Mouse (Mus musculus) small intestine, adult 2 months (tissue): Measurements from ENCODE around the gene Fzr1. TPM values are rescaled to one million over a fixed set of nuclear protein-coding genes. Genes with fewer than 3 reads are reported as not detected.

Experiments
- H3K27ac ChIP-seq: fragments of 200-500 bp; 2 replicates; pipeline ENCODE4 v1.5.1; 2012; ENCODE audit warnings: low read depth, low read length, control low read depth, inconsistent platforms; ENCODE audit not compliant: insufficient read depth
- H3K27me3 ChIP-seq: fragments of 200-500 bp; 2 replicates; pipeline ENCODE4 v1.6.1; 2012; ENCODE audit warnings: mild to moderate bottlenecking, moderate library complexity, low read length, inconsistent platforms; ENCODE audit not compliant: control insufficient read depth, insufficient read depth
- H3K36me3 ChIP-seq: fragments of 200-500 bp; 2 replicates; pipeline ENCODE4 v1.6.1; 2012; ENCODE audit warnings: mild to moderate bottlenecking, low read length, control low read depth, inconsistent platforms; ENCODE audit not compliant: control insufficient read depth, insufficient read depth
- H3K4me1 ChIP-seq: fragments of 200-500 bp; 2 replicates; pipeline ENCODE4 v1.6.1; 2012; ENCODE audit warnings: low read length, inconsistent platforms, mixed read lengths; ENCODE audit not compliant: control insufficient read depth, insufficient read depth, insufficient read length
- H3K4me3 ChIP-seq: fragments of 200-500 bp; 2 replicates; pipeline ENCODE4 v1.5.1; 2012; ENCODE audit warnings: low read depth, mild to moderate bottlenecking, control low read depth, inconsistent platforms, low read length, moderate library complexity
- CTCF ChIP-seq: fragments of 200-500 bp; IDR thresholded peaks from 2 replicates; pipeline ENCODE4 v1.5.1; 2012; ENCODE audit warnings: low read depth, mild to moderate bottlenecking, control low read depth, inconsistent platforms, low read length, moderate library complexity, mixed read lengths; ENCODE audit not compliant: insufficient replicate concordance, insufficient read length; ENCODE audit errors: extremely low read depth
- POLR2A ChIP-seq: fragments of 200-500 bp; IDR thresholded peaks from 2 replicates; pipeline ENCODE4 v1.6.1; 2012; ENCODE audit warnings: low read depth, mild to moderate bottlenecking, control low read depth, inconsistent platforms, low read length, moderate library complexity
- WGBS: fragments of 180-500 bp; shearing (Covaris S2); methylation state at CpG from one replicate; pipeline ENCODE4 v1.1.7; 2018; 5-methylcytosine and 5-hydroxymethylcytosine counted together
- polyA plus RNA-seq: library from polyadenylated mRNA; depleted of rRNA; stranded (reverse); fragments of >200 nt; gene quantifications from 2 replicates; pipeline ENCODE4 v1.2.3, GENCODE M21; 2012

The Fzr1 gene
- polyA plus RNA-seq, 1 experiment = 132 TPM

DNA sequence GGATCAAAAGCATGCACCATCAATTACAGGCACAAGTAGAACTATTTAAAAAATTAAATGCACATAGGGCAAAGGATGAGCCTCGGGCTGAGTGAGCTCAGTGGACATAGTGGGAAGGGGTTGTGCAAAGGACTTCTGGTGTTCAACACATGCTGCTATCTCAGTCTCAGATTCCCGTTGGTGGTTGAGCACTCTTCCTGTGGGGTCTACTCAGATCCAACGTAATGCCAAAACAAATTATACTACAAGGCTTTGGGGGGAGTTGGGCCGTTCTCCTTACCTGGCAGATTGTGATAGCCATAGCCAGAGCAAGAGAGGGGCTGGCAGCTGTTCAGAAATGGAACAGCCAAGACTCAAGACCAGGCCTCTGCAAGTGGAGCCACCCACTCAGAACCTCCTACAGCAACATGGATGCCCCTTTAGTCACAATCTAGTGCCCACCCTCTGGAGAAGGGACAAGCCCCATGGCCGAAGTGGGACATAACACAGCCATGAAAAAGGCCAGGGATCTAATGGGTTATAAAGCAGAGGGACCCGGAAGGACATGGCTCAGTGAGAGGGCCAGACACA is 1.6 kb upstream of the Fzr1 start:
- H3K4me3 ChIP-seq = no peak overlapping the region
- H3K4me1 ChIP-seq = peaks cover 22% of the 10 kb centered on the region; the same call in 1 of the 2 replicates
- TF ChIP-seq CTCF (no peak), POLR2A (no peak)
- H3K36me3 ChIP-seq = 0 out of 2 replicates have a peak, but pooled peaks cover 2% of the 10 kb centered on the region
- no peak overlapping the region for H3K27ac ChIP-seq
- WGBS = 80% methylated on average over 6 of the region's 6 CpGs
- no peaks in the 10 kb centered on the region for H3K27me3 ChIP-seq

- WGBS = 55% methylated on average over 3 of the region's 3 CpGs
- H3K27me3 ChIP-seq = no peaks in the 10 kb centered on the region
- peaks cover 21% of the 10 kb centered on the region; the same call in 1 of the 2 replicates for H3K4me1 ChIP-seq
- TF ChIP-seq POLR2A (no peak), CTCF (no peak)
- H3K4me3 ChIP-seq = peak overlapping the region; percentile 80
- H3K36me3 ChIP-seq = 0 out of 2 replicates have a peak, but pooled peaks cover 2% of the 10 kb centered on the region
- peak overlapping the region; percentile 18; the same call in 1 of the 2 replicates for H3K27ac ChIP-seq
Observed at GRCm38 (mm10) chr10:81379183-81379553, 852 bp upstream of the Fzr1 start.

DNA sequence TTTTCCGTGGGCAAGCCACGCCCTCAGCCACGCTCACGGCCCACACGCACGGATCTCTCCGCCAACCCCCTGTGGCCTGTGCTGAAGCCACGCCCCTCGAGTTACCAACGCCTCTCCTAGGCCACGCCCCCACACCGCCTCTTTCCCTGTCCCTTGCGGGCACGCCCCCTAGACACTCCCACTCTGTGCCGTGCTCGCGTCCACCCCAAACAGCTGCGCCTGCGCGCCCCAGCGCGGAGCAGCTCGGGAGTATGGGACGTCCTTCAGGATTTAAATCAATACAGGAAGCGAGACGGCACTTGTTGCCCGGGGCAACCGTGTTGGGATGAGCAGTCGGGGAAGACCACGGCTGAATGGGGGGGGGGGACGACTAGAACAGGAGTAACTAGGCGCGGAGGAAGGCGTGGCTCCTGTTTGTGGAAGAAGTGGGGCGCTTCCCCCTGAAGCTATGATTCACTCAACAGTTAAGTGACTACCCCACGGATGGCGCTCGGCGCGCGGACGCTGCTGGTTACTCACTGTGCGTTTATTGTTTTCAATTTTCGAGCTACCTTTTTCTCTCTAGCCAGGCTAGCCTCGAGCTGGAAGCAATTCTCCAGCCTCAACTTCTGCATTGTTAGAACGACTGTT is 352 bp upstream of the Fzr1 start:
- 1% methylated on average over 46 of the region's 46 CpGs for WGBS
- H3K4me3 ChIP-seq = peak overlapping the region; percentile 86
- no peaks in the 10 kb centered on the region for H3K27me3 ChIP-seq
- H3K27ac ChIP-seq = peak overlapping the region; percentile 18; the same call in 1 of the 2 replicates
- TF ChIP-seq CTCF (no peak), POLR2A (no peak; the same call in 1 of the 2 replicates)
- H3K36me3 ChIP-seq = peaks cover 5% of the 10 kb centered on the region
- peaks cover 21% of the 10 kb centered on the region; the same call in 1 of the 2 replicates for H3K4me1 ChIP-seq

DNA sequence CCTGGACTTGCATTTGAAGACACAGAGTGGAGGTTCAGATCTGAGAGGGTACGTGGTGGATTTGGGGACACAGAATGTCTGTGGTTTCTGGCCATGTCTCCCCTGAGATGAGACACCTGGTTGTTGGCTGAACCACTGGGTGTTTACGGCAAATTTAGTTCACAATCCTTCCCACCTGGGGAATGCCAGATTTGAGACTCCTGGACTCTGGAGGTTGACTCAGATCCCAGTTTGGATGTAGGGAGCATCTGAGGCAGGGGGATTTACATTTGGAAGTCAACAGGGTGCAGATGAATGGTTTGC is 1.0 kb downstream of the Fzr1 start:
- WGBS = 18% methylated on average over 2 of the region's 2 CpGs
- peak overlapping the region; percentile 2; the same call in 1 of the 2 replicates for H3K27ac ChIP-seq
- peaks cover 21% of the 10 kb centered on the region; the same call in 1 of the 2 replicates for H3K4me1 ChIP-seq
- H3K36me3 ChIP-seq = peaks cover 7% of the 10 kb centered on the region
- peak overlapping the region; percentile 86 for H3K4me3 ChIP-seq
- no peak for TF ChIP-seq CTCF
- TF ChIP-seq POLR2A = no peak
- H3K27me3 ChIP-seq = no peaks in the 10 kb centered on the region

DNA sequence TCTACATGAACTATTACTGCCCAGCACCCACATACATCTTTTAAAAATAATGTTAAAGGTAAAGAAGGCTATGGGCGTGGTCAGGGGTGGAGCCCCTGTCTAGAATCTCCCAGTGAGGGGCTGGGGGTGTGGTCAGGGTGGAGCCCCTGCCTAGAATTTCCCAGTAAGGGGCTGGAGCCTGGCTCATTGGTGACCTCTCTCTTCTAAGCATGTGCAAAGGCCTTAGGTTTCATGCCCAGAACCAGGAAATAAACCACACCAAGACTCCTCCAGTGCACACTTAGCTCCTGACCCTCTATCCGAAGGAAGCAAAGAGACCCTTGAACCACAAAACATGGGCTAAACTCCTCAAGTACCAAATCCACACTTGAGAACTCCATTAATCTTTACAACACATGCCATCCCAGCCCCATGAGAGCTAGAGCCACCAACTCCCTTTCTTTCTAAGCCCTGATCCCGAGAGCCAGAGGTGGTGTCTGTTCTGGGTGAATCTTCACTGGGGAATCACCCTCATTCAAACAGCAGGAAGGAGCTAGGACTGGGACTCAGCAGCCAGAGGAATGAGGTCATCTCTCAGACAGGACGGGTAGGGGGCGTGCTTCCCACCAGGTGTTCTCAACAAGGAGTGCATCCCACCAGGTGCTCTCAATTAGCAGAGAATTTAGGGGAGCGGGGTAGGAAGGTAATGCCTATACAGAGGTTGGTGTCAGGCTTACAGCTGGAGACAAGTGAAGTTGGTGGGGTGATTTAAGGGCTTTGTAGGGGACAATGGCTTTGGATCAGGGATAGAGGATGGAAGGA is 1.6 kb downstream of the Fzr1 start:
- Histone ChIP-seq H3K27me3 (no peaks in the 10 kb centered on the region), H3K36me3 (peaks cover 7% of the 10 kb centered on the region), H3K27ac (peak overlapping the region; percentile 2), H3K4me1 (peaks cover 15% of the 10 kb centered on the region; the same call in 1 of the 2 replicates), H3K4me3 (peak overlapping the region; percentile 86)
- 26% methylated on average over 6 of the region's 6 CpGs for WGBS
- TF ChIP-seq POLR2A = no peak
- no peak for TF ChIP-seq CTCF

- TF ChIP-seq CTCF (no peak), POLR2A (no peak)
- H3K27ac ChIP-seq = no peak overlapping the region
- H3K4me1 ChIP-seq = peaks cover 15% of the 10 kb centered on the region; the same call in 1 of the 2 replicates
- peaks cover 17% of the 10 kb centered on the region for H3K36me3 ChIP-seq
- 91% methylated on average over 10 of the region's 10 CpGs for WGBS
- no peaks in the 10 kb centered on the region for H3K27me3 ChIP-seq
- no peak overlapping the region for H3K4me3 ChIP-seq
Observed at GRCm38 (mm10) chr10:81375322-81375721, 3.0 kb downstream of the Fzr1 start.

GRCm38 (mm10) chr10:81367207-81367495 is 11.2 kb downstream of the Fzr1 start:
- Histone ChIP-seq H3K27ac (peak overlapping the region; percentile 55; the same call in 1 of the 2 replicates), H3K4me1 (peaks cover 46% of the 10 kb centered on the region), H3K27me3 (no peaks in the 10 kb centered on the region), H3K36me3 (peaks cover 47% of the 10 kb centered on the region), H3K4me3 (no peak overlapping the region)
- no peak for TF ChIP-seq CTCF
- no peak for TF ChIP-seq POLR2A
- 90% methylated on average over 6 of the region's 6 CpGs for WGBS
